Mouse (Mus musculus) liver, postnatal 0 days (tissue): ENCODE results near the gene Sdsl. TPM values are rescaled to one million over a fixed set of nuclear protein-coding genes. Genes with fewer than 3 reads are reported as not detected.

Experiments
- ATAC-seq: fragments of 200-750 bp; cut with Nextera tagmentation; 2 replicates; pipeline ENCODE4 v1.8.0; 2017; ENCODE audit warnings: mild to moderate bottlenecking, moderate library complexity
- DNase-seq: peaks from one replicate; pipeline ENCODE4 v3.0.0-alpha.2; 2016
- H3K27ac ChIP-seq: fragments of 300-500 bp; sonication (generic); 2 replicates; pipeline ENCODE4 v1.5.1; 2014; ENCODE audit warnings: antibody characterized with exemption, moderate library complexity, mild to moderate bottlenecking, low read depth
- H3K27me3 ChIP-seq: fragments of 300-500 bp; sonication (generic); 2 replicates; pipeline ENCODE4 v1.6.1; 2014; ENCODE audit warnings: low read length, control low read depth, mixed read lengths; ENCODE audit not compliant: insufficient read depth
- H3K36me3 ChIP-seq: fragments of 300-500 bp; sonication (generic); replicated peaks from 2 replicates; pipeline ENCODE4 v1.6.1; 2014; ENCODE audit warnings: mild to moderate bottlenecking, control low read depth, low read length, moderate library complexity, mixed read lengths; ENCODE audit not compliant: insufficient read depth
- H3K4me1 ChIP-seq: fragments of 300-500 bp; sonication (generic); 2 replicates; pipeline ENCODE4 v1.6.1; 2014; ENCODE audit warnings: antibody characterized with exemption, mild to moderate bottlenecking, control low read depth; ENCODE audit not compliant: insufficient read depth
- H3K4me2 ChIP-seq: fragments of 300-500 bp; sonication (generic); 2 replicates; pipeline ENCODE4 v1.6.1; 2014; ENCODE audit warnings: low read depth, mild to moderate bottlenecking, low read length, moderate library complexity, mixed read lengths
- H3K4me3 ChIP-seq: fragments of 300-500 bp; sonication (generic); 2 replicates; pipeline ENCODE4 v1.5.1; 2014; ENCODE audit warnings: low read depth, low read length
- H3K9ac ChIP-seq: fragments of 300-500 bp; sonication (generic); replicated peaks from 2 replicates; pipeline ENCODE4 v1.6.1; 2014; ENCODE audit warnings: mild to moderate bottlenecking, moderate library complexity
- H3K9me3 ChIP-seq: fragments of 300-500 bp; sonication (generic); 2 replicates; pipeline ENCODE4 v1.6.1; 2016; ENCODE audit warnings: mild to moderate bottlenecking, control low read depth, low read length, mixed read lengths
- CTCF ChIP-seq: sonication (generic); IDR thresholded peaks from 2 replicates; pipeline ENCODE4 v1.5.1; 2016; ENCODE audit warnings: antibody characterized with exemption, low read depth
- EP300 ChIP-seq: IDR thresholded peaks from 2 replicates; pipeline ENCODE4 v1.6.1; 2016; ENCODE audit warnings: antibody characterized with exemption, low read depth, mild to moderate bottlenecking
- WGBS: fragments of 180-500 bp; shearing (Covaris S2); extraction: QIAGEN DNeasy Blood & Tissue Kit; methylation state at CpG from one replicate; pipeline ENCODE4 v1.1.7; 2014; ENCODE audit not compliant: insufficient replicate concordance; 5-methylcytosine and 5-hydroxymethylcytosine counted together
- polyA plus RNA-seq: library from polyadenylated mRNA; unstranded; fragments of >200 nt; fragmentation: Nextera tagmentation; extraction: Ambion mirVana; gene quantifications from 2 replicates; pipeline ENCODE4 v1.2.1, GENCODE M21; 2015

The Sdsl gene
- 21.0 and 24.5 TPM in 2 replicates for polyA plus RNA-seq

DNA sequence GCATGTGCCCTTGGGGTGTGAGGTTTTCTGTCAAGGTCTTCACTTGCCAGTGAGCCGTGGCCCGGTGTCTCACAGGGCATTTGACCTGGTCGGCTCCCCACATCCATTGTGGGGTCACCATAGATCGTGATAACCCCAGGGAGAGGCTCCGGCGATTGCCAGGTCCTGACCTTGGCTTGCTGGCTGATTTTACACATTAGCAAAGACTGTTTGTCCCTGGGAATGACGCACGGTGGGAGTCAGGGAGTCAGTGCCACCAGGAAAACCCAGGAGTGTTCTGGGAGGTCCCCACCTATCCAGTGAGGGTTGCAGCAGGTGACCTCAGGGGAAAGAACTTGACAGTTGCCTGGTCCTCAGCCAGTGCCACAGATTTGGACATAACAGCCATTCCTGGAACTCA, at the start of gene Sdsl:
Gene Sdsl (minus strand): TSS at position 41 of the 400 bp plus-strand sequence.
- WGBS, result 57% methylated on average over 8 of the region's 8 CpGs
- DNase-seq, result peak; percentile 61
- Histone ChIP-seq H3K4me1 (peaks cover 8% of the 10 kb centered on the region), H3K4me2 (no peak within 1 kb of the TSS), H3K9ac (no peak within 1 kb of the TSS), H3K27ac (peak within 1 kb of the TSS; percentile 72), H3K27me3 (0 out of 2 replicates have a peak, but pooled peaks cover 4% of the 10 kb centered on the region), H3K4me3 (no peak within 1 kb of the TSS), H3K36me3 (no peaks in the 10 kb centered on the region), H3K9me3 (no peaks in the 10 kb centered on the region)
- peak; percentile 62 for ATAC-seq
- TF ChIP-seq EP300 (peak; percentile 61; the same call in 1 of the 2 replicates), CTCF (no peak)

- H3K9me3 ChIP-seq, result no peaks in the 10 kb centered on the region
- no peaks in the 10 kb centered on the region for H3K27me3 ChIP-seq
- H3K36me3 ChIP-seq, result peaks cover 34% of the 10 kb centered on the region
- H3K4me1 ChIP-seq, result peaks cover 32% of the 10 kb centered on the region
- ATAC-seq (no peak), DNase-seq (no peak)
- H3K4me2 ChIP-seq, result no peak overlapping the region
- TF ChIP-seq EP300, result no peak
- no peak for TF ChIP-seq CTCF
- peak overlapping the region; percentile 95 for H3K27ac ChIP-seq
- H3K9ac ChIP-seq, result 0 out of 2 replicates have a peak overlapping the region, but pooled peaks have one; percentile 18
- WGBS, result 66% methylated on average over 9 of the region's 9 CpGs
- no peak overlapping the region for H3K4me3 ChIP-seq
Observed at GRCm38 (mm10) chr5:120517552-120517951, 44.9 kb upstream of the Sdsl start.

- Histone ChIP-seq H3K36me3 (peaks cover 22% of the 10 kb centered on the region), H3K27ac (peak overlapping the region; percentile 95), H3K27me3 (no peaks in the 10 kb centered on the region), H3K4me2 (peak overlapping the region; percentile 54), H3K4me3 (no peak overlapping the region), H3K9ac (peak overlapping the region; percentile 59), H3K9me3 (no peaks in the 10 kb centered on the region), H3K4me1 (peaks cover 33% of the 10 kb centered on the region)
- TF ChIP-seq CTCF (no peak), EP300 (peak; percentile 60; the same call in 1 of the 2 replicates)
- WGBS, result 53% methylated on average over 15 of the region's 15 CpGs
- peak; percentile 61 for ATAC-seq
- DNase-seq, result peak; percentile 54
Observed at GRCm38 (mm10) chr5:120516221-120516984, 43.8 kb upstream of the Sdsl start.

GRCm38 (mm10) chr5:120515451-120515850, 42.8 kb upstream of the Sdsl start:
- peaks cover 35% of the 10 kb centered on the region for H3K4me1 ChIP-seq
- H3K4me2 ChIP-seq, result no peak overlapping the region
- TF ChIP-seq CTCF, result 0 out of 2 replicates have a peak, but pooled peaks have one; percentile 9
- TF ChIP-seq EP300, result no peak
- H3K27me3 ChIP-seq, result no peaks in the 10 kb centered on the region
- no peaks in the 10 kb centered on the region for H3K9me3 ChIP-seq
- 78% methylated on average over 7 of the region's 7 CpGs for WGBS
- DNase-seq, result no peak
- no peak overlapping the region for H3K4me3 ChIP-seq
- peaks cover 14% of the 10 kb centered on the region for H3K36me3 ChIP-seq
- H3K9ac ChIP-seq, result 0 out of 2 replicates have a peak overlapping the region, but pooled peaks have one; percentile 2
- H3K27ac ChIP-seq, result peak overlapping the region; percentile 95
- no peak for ATAC-seq

DNA sequence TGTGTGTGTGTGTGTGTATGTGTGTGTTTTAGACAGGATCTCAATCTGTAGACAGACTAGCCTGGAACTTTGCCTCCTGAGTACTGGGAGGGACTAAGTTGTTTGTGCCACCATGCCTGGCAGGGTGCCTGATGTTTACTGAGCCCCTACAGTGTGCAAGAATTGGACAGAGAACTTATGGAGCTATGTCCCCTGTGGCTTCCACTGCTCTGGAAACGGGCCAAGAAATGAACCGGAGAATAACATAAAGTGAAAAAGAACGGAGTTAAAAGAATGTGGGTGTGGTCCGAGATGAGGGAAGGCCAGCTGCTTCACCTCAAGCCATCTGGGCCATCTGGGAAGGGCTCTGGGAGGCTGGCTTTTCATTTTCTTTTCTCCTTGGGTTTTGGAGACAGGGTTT, 42.1 kb upstream of the Sdsl start:
- H3K4me3 ChIP-seq, result no peak overlapping the region
- H3K9ac ChIP-seq, result 0 out of 2 replicates have a peak overlapping the region, but pooled peaks have one; percentile 2
- TF ChIP-seq EP300 (no peak; the same call in 1 of the 2 replicates), CTCF (no peak)
- peak overlapping the region; percentile 45 for H3K4me2 ChIP-seq
- ATAC-seq, result no peak; the same call in 1 of the 2 replicates
- H3K36me3 ChIP-seq, result peaks cover 8% of the 10 kb centered on the region
- H3K9me3 ChIP-seq, result no peaks in the 10 kb centered on the region
- peaks cover 35% of the 10 kb centered on the region for H3K4me1 ChIP-seq
- H3K27ac ChIP-seq, result peak overlapping the region; percentile 95
- DNase-seq, result no peak
- WGBS, result 40% methylated on average over 4 of the region's 4 CpGs
- no peaks in the 10 kb centered on the region for H3K27me3 ChIP-seq

DNA sequence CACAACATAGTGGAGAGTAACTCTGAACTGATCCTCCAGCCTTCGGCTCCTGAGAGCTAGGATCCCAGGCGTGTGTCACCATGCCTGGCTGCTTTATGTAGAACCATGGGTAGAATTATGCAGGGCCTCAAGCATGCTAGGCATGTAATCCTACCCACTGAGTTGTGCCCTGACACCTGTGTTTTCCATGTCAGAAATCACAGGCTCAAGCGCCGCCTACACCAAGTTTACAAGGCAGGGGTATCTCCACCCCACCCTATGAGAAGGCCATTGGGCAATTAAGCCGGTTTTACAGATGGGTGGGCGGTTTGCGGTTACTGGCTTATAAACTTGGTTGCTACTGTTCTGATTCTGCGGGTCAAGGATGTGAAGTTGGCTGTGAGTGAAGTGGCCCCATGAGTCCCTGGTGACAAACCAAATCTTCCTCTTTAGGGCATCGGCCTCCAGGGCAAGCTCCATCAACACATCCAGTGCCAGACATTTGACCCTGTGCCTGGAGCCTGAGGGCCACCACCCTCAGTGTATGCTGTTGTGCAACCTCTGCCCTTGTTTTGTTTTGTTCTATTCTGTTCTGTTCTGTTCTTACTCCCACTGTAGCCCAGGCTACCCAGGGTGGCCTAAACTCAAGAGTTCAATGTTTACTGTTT, 41.5 kb upstream of the Sdsl start:
- Histone ChIP-seq H3K9ac (no peak overlapping the region; the same call in 1 of the 2 replicates), H3K9me3 (no peaks in the 10 kb centered on the region), H3K36me3 (peaks cover 2% of the 10 kb centered on the region), H3K4me3 (no peak overlapping the region), H3K4me1 (peaks cover 35% of the 10 kb centered on the region), H3K4me2 (peak overlapping the region; percentile 68), H3K27me3 (no peaks in the 10 kb centered on the region), H3K27ac (peak overlapping the region; percentile 95)
- DNase-seq, result peak; percentile 54
- peak; percentile 71 for ATAC-seq
- 69% methylated on average over 9 of the region's 9 CpGs for WGBS
- peak; percentile 81 for TF ChIP-seq EP300
- TF ChIP-seq CTCF, result no peak
